Mouse (Mus musculus): ENCODE results near the gene Tns3.
"Not testable (repeated sequence)": the region's sequence is repeated elsewhere in the genome, so short reads cannot be mapped to it uniquely, and the experiment has no call there.

Gene Tns3

GRCm38 (mm10) chr11:8569232-8570028 is 94.9 kb downstream of the Tns3 start:
- peak; percentile 53 for DNase-seq

- no peak for DNase-seq
Observed at GRCm38 (mm10) chr11:8568829-8569228, 95.5 kb downstream of the Tns3 start.

GRCm38 (mm10) chr11:8566250-8566853 is 98.0 kb downstream of the Tns3 start:
- DNase-seq: peak; percentile 87

GRCm38 (mm10) chr11:8558761-8559282 is 105.5 kb downstream of the Tns3 start:
- DNase-seq: no peak

GRCm38 (mm10) chr11:8558258-8558657 is 106.1 kb downstream of the Tns3 start:
- no peak for DNase-seq

- peak; percentile 82 for DNase-seq
Observed at GRCm38 (mm10) chr11:8557006-8557405, 107.3 kb downstream of the Tns3 start.

- no peak for DNase-seq
Observed at GRCm38 (mm10) chr11:8551710-8552109, 112.6 kb downstream of the Tns3 start.

- no peak for DNase-seq
Observed at GRCm38 (mm10) chr11:8547661-8548060, 116.7 kb downstream of the Tns3 start.

- no peak for DNase-seq
Observed at GRCm38 (mm10) chr11:8545798-8546197, 118.5 kb downstream of the Tns3 start.

- DNase-seq: no peak
Observed at GRCm38 (mm10) chr11:8544355-8544754, 120.0 kb downstream of the Tns3 start.

- no peak for DNase-seq
Observed at GRCm38 (mm10) chr11:8541222-8541815, 123.0 kb downstream of the Tns3 start.

GRCm38 (mm10) chr11:8539593-8540265 is 124.6 kb downstream of the Tns3 start:
- no peak for DNase-seq

GRCm38 (mm10) chr11:8537013-8537614 is 127.2 kb downstream of the Tns3 start:
- DNase-seq: no peak

GRCm38 (mm10) chr11:8534893-8535292 is 129.4 kb downstream of the Tns3 start:
- DNase-seq: peak; percentile 58

GRCm38 (mm10) chr11:8532771-8533170 is 131.6 kb downstream of the Tns3 start:
- DNase-seq: not testable (repeated sequence)

GRCm38 (mm10) chr11:8532112-8532747 is 132.1 kb downstream of the Tns3 start:
- DNase-seq: no peak

GRCm38 (mm10) chr11:8530506-8530905 is 133.8 kb downstream of the Tns3 start:
- DNase-seq: no peak

GRCm38 (mm10) chr11:8530036-8530435 is 134.3 kb downstream of the Tns3 start:
- no peak for DNase-seq

- DNase-seq: no peak
Observed at GRCm38 (mm10) chr11:8525463-8526145, 138.7 kb downstream of the Tns3 start.

GRCm38 (mm10) chr11:8523344-8524126 is 140.8 kb downstream of the Tns3 start:
- peak; percentile 62 for DNase-seq
